Mouse (Mus musculus) erythroblast, adult 5-6 weeks (primary cell): Measurements from ENCODE around the gene Luc7l3. TPM values are rescaled to one million over a fixed set of nuclear protein-coding genes. Genes with fewer than 3 reads are reported as not detected.
A peak's percentile ranks its signal among the peaks of the same experiment; 100 is the strongest.

Experiments used
- ATAC-seq: replicated peaks from 2 replicates; pipeline ENCODE4 v1.8.0; 2016; ENCODE audit warnings: moderate number of reproducible peaks, mild to moderate bottlenecking, moderate TSS enrichment, inconsistent platforms; ENCODE audit not compliant: poor library complexity, low FRiP score, severe bottlenecking
- total RNA-seq, 2 experiments: library from RNA; stranded (forward) in 1 of 2; stranded (reverse) in 1 of 2; fragments of 150-400 nt in 1 of 2; fragments of 200-764, 138-1000 nt in 1 of 2; gene quantifications; 2 replicates each; pipeline versions ENCODE4 v1.2.3 to v1.2.4; 2015 to 2017; ENCODE audit warnings: low replicate concordance in 2 of 2

The Luc7l3 gene
- total RNA-seq (2015; ENCODE audit: low replicate concordance): 140 and 142 TPM in 2 replicates
- total RNA-seq (2017; ENCODE audit: low replicate concordance): 373 and 416 TPM in 2 replicates

GRCm38 (mm10) chr11:94321931-94322400 lies at the start of gene Luc7l3:
Gene Luc7l3, minus strand, starts transcription at chr11:94321988.
- peak; percentile 87 for ATAC-seq

DNA sequence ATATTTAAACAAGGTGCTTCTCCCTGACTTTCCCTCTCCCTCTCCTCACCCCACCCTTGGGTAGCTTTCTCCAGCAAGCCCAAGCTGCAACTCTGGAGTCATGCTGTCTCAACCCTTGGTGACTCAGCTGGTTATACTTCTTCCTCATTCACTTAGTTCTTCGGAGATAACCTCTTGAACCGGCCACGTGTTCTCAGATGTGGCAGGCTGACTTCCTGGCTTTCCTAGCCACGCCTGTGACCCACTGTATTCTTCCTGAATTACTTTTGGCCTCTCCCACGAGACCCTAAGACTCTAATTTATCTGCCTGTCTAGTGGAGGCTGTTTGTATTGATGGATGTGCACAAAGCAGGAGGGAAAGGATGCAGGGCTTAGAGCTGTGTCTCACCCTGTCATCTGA lies 49.0 kb upstream of the Luc7l3 start:
- peak; percentile 67 for ATAC-seq

GRCm38 (mm10) chr11:94369981-94370380 lies 48.2 kb upstream of the Luc7l3 start:
- ATAC-seq: no peak

DNA sequence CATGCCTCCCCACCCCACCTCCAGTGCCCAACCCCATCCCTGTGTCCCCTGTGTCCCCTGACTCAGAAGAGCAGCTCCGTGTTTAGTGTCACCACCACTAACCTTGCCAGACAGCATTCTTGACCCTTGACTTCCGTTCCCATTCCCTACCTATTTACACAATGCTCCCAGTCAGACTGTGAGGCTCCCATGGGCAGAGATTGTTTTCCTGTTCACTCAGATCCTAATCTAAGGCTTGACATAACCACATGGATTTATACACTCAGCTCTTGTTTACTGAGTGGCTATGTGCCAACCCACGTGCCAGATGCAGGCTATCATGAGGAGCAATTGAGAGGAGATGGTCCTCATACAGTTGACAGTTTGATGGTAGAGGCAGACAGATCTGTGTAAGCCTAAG lies 43.6 kb upstream of the Luc7l3 start:
- no peak for ATAC-seq

- ATAC-seq: no peak
These were observed 41.9 kb upstream of the Luc7l3 start for GRCm38 (mm10) chr11:94363690-94364089.

DNA sequence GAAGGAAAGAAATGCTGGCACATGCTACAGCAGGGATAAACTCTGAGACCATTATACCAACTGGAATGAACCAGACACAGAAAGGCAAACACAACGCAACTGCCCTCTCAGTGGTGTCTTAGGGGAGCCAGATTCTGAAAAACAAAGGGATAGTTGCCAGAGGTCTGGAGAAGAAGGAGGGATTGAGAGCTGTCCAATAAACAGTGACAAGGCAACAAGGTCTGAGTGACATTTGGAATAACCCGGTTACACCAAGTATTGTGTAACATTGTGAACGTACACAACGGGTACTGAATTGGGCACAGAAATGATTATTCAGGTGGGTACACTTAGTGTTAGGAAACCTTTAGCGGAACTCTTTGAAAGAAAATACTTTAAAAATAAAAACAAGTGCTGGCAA lies 40.3 kb upstream of the Luc7l3 start:
- ATAC-seq: no peak

GRCm38 (mm10) chr11:94361166-94361870 lies 39.5 kb upstream of the Luc7l3 start:
- ATAC-seq: no peak

- no peak for ATAC-seq
These were observed 37.4 kb upstream of the Luc7l3 start for GRCm38 (mm10) chr11:94359168-94359567.

DNA sequence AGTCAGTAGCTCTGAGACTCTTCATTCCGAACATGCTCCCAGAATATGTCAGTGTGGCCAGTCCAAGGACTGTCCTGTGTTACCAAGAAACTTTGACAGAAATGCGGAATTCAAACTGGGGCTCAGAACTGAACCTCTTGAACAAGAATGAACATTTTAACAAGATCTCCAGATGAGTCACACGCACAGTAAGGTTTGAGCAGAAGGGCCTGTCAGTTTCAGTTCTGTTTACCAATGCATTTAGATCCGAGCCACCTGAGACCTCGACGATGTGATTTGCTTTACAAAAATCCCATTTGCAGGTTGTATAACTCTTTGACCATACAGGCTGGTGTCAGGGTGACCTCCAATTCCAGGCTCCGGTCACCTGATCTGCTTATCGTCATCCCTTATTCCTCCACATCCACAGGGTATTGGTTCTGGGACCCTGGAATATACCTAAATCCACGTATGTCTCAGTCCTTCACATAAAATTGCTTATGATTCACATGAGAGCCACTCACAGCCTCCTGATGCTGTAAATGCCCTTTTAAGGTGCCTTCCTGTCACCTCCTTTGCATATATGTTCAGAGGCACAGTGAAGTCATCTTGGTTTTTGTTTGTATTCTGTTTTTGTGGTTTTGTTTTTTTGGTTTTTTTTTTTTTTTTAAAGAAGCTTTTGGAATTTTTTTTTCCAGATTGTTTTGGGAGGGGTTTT lies 33.9 kb upstream of the Luc7l3 start:
- no peak for ATAC-seq

GRCm38 (mm10) chr11:94351094-94351493 lies 29.3 kb upstream of the Luc7l3 start:
- peak; percentile 90 for ATAC-seq

- peak; percentile 56 for ATAC-seq
These were observed 28.5 kb upstream of the Luc7l3 start for GRCm38 (mm10) chr11:94350337-94350736.

DNA sequence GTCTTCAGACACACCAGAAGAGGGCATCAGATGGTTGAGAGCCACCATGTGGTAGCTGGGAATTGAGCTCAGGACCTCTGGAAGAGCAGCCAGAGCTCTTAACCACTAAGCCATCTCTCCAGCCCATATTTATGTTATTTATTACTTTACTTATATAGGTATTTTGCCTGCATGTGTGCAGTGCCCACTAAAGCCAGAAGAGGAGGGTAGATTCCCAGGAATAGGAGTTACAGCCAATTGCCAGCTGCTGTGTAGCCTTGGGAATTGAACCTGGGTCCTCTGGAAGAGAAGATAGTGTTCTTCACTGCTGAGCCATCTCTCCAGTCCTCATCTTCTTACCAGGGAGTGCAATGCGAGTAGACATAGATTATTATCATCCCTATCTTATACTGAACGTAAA lies 28.1 kb upstream of the Luc7l3 start:
- ATAC-seq: no peak

DNA sequence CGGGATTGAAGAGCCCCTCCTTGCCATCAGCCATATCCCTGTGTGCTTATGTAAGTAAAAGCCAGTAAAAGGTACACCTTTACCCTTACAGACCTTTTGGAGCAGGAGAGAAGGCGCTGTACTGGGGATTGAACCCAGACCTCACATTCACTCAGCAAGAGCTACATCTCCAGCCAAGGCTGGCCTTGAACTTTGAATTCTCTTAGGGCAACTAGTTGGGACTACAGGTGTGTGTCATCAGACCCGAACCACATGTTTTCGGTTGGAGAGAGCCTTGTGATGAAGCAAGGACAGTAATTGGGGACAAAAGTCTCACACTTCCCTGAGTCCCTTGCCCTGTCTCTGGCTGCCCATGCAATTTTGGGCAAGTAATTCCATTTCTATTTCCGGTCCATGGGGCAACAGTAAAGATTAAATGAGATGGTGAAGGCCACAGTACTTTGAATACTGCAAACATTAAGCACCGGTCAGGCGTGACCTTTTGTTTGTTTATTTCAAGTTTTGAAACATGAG lies 25.3 kb upstream of the Luc7l3 start:
- ATAC-seq: no peak

GRCm38 (mm10) chr11:94346611-94347010 lies 24.8 kb upstream of the Luc7l3 start:
- no peak for ATAC-seq

- ATAC-seq: no peak
These were observed 24.1 kb upstream of the Luc7l3 start for GRCm38 (mm10) chr11:94345926-94346325.

DNA sequence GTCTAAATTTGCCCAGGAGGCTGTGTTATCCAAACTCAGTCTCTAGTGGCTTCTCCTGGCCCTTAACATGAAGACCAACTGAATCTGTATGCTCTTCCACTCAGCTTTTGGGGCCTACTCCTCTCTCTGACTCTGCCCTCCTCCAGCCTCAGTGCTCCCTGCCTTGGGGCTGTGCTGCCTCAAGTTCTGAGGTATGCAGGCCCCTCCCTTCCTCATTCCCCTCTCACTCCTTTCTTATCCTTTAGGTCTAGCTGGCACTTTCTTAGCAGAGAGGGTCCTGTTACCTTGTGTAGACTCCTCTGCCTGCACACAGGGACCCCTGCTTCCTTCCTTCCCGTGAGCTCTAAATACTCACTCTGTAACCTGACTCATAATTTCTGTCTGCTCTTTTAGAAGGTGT lies 22.7 kb upstream of the Luc7l3 start:
- no peak for ATAC-seq

DNA sequence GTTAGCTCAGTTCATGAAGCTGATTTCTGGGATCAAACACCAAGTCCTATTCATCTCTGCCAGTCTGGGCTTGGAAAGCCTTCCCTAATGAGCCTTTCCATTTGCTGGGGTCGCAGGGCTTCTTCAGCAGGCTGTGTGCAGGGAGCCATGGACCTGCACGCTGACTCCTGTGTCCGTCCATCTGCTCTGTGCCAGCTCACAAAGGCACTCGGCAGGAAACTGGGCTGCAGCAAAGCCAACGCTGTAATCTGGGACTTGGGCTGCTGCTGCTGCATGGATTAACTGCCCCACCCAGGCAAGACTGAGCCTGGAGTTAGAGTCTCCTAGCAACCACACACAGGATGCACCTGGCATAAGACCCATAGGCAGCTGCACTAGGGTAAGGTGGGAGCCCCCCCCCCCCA lies 22.2 kb upstream of the Luc7l3 start:
- no peak for ATAC-seq

DNA sequence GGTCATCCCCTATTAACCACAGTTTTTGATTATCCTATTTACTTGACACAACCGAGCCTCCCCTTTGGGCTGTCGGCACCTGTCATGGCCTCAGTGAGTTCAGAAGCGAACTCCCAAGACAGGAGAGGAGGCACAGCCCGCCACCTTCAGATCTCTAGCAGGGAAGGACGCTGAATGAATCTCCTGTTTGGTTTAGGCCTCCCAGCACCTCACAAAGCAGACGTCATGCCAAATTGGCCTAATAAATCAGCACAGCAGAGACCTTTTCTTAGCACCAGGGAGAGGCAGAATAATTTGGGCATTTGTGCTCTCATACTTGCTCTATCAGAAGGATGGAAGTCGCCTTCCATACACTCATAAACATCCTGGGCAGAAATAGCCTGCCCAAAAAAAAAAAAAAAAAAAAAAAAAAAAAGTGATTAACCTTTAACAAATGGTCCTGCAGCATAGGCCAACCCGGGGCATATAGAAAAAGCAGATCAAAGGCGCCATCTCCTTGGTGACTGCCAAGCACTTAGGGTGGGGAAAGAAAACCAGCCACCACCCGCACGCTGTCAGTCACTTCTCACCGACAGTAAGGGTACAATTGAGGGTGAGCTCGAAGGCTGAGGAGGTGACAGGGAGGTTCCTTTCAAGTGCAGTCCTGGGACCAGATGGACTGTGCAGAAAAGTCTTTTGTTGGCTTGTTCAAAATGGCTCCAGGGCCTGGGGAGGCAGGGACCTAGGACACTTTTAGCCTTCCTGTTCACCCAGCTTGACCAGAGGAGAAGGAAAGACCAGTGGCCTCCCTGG lies 20.5 kb upstream of the Luc7l3 start:
- no peak for ATAC-seq

DNA sequence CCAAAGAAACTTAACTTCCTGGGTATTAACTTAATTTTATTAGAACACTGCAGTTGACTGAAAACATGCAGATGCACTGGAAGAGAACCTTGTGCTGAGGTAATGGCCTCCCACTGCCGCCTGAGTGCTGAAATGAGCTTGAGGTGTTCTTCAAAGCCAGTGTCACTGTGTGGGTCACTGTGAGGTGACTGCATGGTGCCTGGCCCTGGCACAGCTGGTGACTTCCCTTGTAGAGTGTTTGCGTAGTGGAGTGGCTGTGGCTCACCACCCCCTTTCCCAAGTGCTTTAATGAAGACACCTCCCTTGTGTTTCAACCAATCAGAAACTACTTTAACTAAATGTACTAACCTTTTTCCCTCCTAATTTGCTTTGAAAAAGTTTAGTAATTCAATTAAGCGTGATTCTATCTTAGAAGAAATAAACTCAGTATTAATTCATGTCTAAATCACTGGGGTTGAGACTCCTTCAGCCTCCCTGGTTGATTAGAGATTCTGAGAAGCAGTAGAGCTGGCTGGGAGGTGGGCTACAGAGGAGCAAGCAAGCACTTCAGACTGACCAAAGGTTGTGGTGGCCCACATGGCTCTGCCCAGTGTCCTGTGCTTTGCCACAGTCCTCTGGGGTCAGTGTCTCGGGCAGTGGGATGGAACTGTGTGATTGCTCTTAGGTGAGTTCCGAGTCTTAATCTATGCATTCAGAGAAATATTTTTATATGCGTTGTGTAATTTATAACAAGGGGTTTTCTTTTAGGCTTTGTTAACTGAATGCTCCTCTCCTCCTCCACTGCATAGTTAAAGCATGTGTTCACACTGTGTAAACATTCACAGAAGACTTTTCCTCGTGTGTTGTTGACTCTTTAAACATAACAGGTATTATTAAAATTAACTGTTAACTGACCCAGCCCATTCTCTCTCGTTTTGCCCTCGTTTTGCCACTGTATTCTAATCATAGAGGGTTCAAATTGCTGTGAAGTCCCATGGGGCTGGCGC lies 19.5 kb upstream of the Luc7l3 start:
- no peak for ATAC-seq
